Mouse (Mus musculus) G1E (cell line): Measurements from ENCODE around the gene Repin1.

Experiments used
- CTCF ChIP-seq: IDR thresholded peaks from 2 replicates; pipeline ENCODE4 v1.5.1; 2012; ENCODE audit warnings: low read depth, low read length, inconsistent platforms, mixed read lengths
- GATA1 ChIP-seq: IDR thresholded peaks from 2 replicates; pipeline ENCODE4 v1.6.1; 2012; ENCODE audit warnings: borderline replicate concordance, low read length, inconsistent platforms, mixed read lengths
- TAL1 ChIP-seq: conservative IDR thresholded peaks from 2 replicates; pipeline ENCODE4 v1.6.1; 2012; ENCODE audit warnings: low read depth, low read length, inconsistent platforms, mixed read lengths

DNA sequence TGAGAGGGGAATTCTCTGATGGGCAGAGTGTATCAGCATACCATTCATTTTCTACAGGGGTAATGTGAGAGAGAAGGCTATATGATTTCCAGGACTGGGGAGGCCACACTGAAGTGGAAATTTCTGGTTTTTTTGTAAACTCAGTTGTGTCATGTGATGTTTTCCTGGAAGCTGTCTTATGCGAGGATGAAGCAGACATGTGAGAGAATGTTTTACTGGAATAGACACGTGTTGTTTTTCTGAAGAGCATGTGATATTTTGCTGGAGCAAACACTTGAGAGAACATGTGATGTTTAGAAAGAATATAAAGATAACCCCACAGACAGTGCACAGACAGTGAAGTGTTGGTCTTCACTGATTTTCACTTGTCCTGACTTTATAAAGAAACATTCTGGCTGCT lies 44.9 kb downstream of the Repin1 start:
- TF ChIP-seq CTCF (no peak), GATA1 (no peak), TAL1 (no peak)
